In genomic region chr3:120473645-120474038, GRCm38 (mm10) we compare ENCODE assay signal across 8 mouse cellular contexts.
DNase-seq lines count a peak whose midpoint lies in the region; ATAC-seq lines count a peak whose summit lies in the region.

No protein-coding gene starts in this region.

- peak; percentile 82 for ATAC-seq in heart, embryonic 16.5 days (replicated peaks; ENCODE audit: extremely low read depth, insufficient read depth, low FRiP score)
- peak; percentile 63 for ATAC-seq in midbrain, embryonic 14.5 days (ENCODE audit: low FRiP score, low TSS enrichment)

- H3K27ac ChIP-seq in heart, embryonic 16.5 days (ENCODE audit: low read length): no peak overlapping the region
- H3K27ac ChIP-seq in midbrain, embryonic 14.5 days (replicated peaks; ENCODE audit: low read depth, low read length): peak overlapping the region; percentile 70

- 0 out of 2 replicates have a peak, but pooled peaks cover 2% of the 10 kb centered on the region for H3K4me1 ChIP-seq in heart, embryonic 16.5 days (ENCODE audit: control insufficient read depth, insufficient read depth, low read length)
- peaks cover 20% of the 10 kb centered on the region; the same call in 1 of the 2 replicates for H3K4me1 ChIP-seq in midbrain, embryonic 14.5 days (ENCODE audit: control insufficient read depth, insufficient read depth, low read length)

- no peaks in the 10 kb centered on the region for H3K27me3 ChIP-seq in heart, embryonic 16.5 days (ENCODE audit: control insufficient read depth, insufficient read depth, low read length)
- no peaks in the 10 kb centered on the region for H3K27me3 ChIP-seq in midbrain, embryonic 14.5 days (ENCODE audit: control insufficient read depth, insufficient read depth, low read length)

- H3K9ac ChIP-seq in heart, embryonic 16.5 days (ENCODE audit: low read length): no peak overlapping the region
- H3K9ac ChIP-seq in midbrain, embryonic 14.5 days (replicated peaks; ENCODE audit: low read length): no peak overlapping the region

- no peak overlapping the region for H3K4me3 ChIP-seq in heart, embryonic 16.5 days (ENCODE audit: low read length)
- no peak overlapping the region for H3K4me3 ChIP-seq in midbrain, embryonic 14.5 days (replicated peaks; ENCODE audit: low read depth, low read length)

- H3K9me3 ChIP-seq in heart, embryonic 16.5 days (replicated peaks; ENCODE audit: control insufficient read depth, low read length): no peaks in the 10 kb centered on the region
- H3K9me3 ChIP-seq in midbrain, embryonic 14.5 days (ENCODE audit: control insufficient read depth, low read length): no peaks in the 10 kb centered on the region

- H3K36me3 ChIP-seq in heart, embryonic 16.5 days (ENCODE audit: control insufficient read depth, insufficient read depth): no peaks in the 10 kb centered on the region
- H3K36me3 ChIP-seq in midbrain, embryonic 14.5 days (ENCODE audit: control insufficient read depth, insufficient read depth, low read length): no peaks in the 10 kb centered on the region

- WGBS in heart, embryonic 16.5 days: 21% methylated on average over 2 of the region's 2 CpGs
- 41% methylated on average over 2 of the region's 2 CpGs for WGBS in midbrain, embryonic 14.5 days

- no peak overlapping the region for H3K4me2 ChIP-seq in heart, embryonic 16.5 days (ENCODE audit: low read depth, low read length)
- no peak overlapping the region for H3K4me2 ChIP-seq in midbrain, embryonic 14.5 days (ENCODE audit: low read length)

- DNase-seq in ovary, adult 18-20 months (ENCODE audit: low spot score): peak; percentile 75
- DNase-seq in ovary, postnatal 10 days (ENCODE audit: low spot score): no peak
- peak; percentile 7 for DNase-seq in embryo, embryonic 10 days (ENCODE audit: low spot score)
- DNase-seq in layer of hippocampus, adult 9-10 months (ENCODE audit: low spot score): peak; percentile 20
- DNase-seq in midbrain, embryonic 14.5 days: peak; percentile 88
- DNase-seq in urinary bladder, postnatal 36 days (ENCODE audit: low spot score in 2 of 2): peak; percentile 1 to 10
- DNase-seq in B cell, adult 2 months: no peak

Comparison
In these comparisons a context has a peak if more than half of its experiments do, and no peak if none do; other contexts are left out.
1. DNase-seq: peak in ovary, adult 18-20 months (single experiment), embryo, embryonic 10 days (single experiment), layer of hippocampus, adult 9-10 months (single experiment), midbrain, embryonic 14.5 days (single experiment) and urinary bladder, postnatal 36 days (2 of 2); none in ovary, postnatal 10 days (single experiment) and B cell, adult 2 months (0 of 2).